In genomic region chr17:28710291-28710688, GRCm38 (mm10) we compare ENCODE assay signal across 14 mouse cellular contexts. TPM values are rescaled to one million over a fixed set of nuclear protein-coding genes. Genes with fewer than 3 reads are reported as not detected.
"Had no signal": no experiment of that assay in that cellular context is flagged by ENCODE, and none has a peak within 500 bp of the region (broad histone marks: within the 10 kb centered on the region; RNA-seq: fewer than 3 reads in every experiment).

No protein-coding gene starts in this region.

- DNase-seq: kidney, postnatal 36 days; left cerebral cortex, postnatal 4 days; lung, embryonic 14.5 days; lung, postnatal 14 days; retina, postnatal 1 day; thymus, postnatal 4 days had no signal

- H3K4me3 ChIP-seq: limb, embryonic 13.5 days; liver, embryonic 15.5 days; midbrain, embryonic 10.5 days; midbrain, embryonic 15.5 days; neural tube, embryonic 12.5 days had no signal

- H3K4me1 ChIP-seq: midbrain, embryonic 15.5 days had no signal

- H3K27ac ChIP-seq: hindbrain, postnatal 0 days; limb, embryonic 13.5 days; midbrain, embryonic 10.5 days; midbrain, embryonic 15.5 days; neural tube, embryonic 12.5 days had no signal

- ATAC-seq: hindbrain, postnatal 0 days; midbrain, embryonic 15.5 days had no signal

- H3K27me3 ChIP-seq: limb, embryonic 13.5 days; liver, embryonic 15.5 days; midbrain, embryonic 15.5 days; neural tube, embryonic 12.5 days had no signal

- H3K9ac ChIP-seq: limb, embryonic 13.5 days; liver, embryonic 15.5 days; lung, embryonic 14.5 days; midbrain, embryonic 15.5 days; neural tube, embryonic 12.5 days had no signal

- H3K9me3 ChIP-seq: limb, embryonic 13.5 days; liver, embryonic 15.5 days; midbrain, embryonic 10.5 days; midbrain, embryonic 15.5 days; neural tube, embryonic 12.5 days had no signal

- H3K4me2 ChIP-seq: limb, embryonic 13.5 days; liver, embryonic 15.5 days; lung, embryonic 14.5 days; midbrain, embryonic 15.5 days; neural tube, embryonic 12.5 days had no signal

RNA-seq across cellular contexts. Expression of gene AC170998.1, which starts 15.6 kb away (rescaled TPM):
- total RNA-seq: monocyte, adult 5-6 weeks had no signal
- polyA plus RNA-seq: liver, adult 2 months had no signal

RNA-seq across cellular contexts. Expression of gene Slc26a8, which starts 20.3 kb away (rescaled TPM):
- total RNA-seq: liver, adult 2 months had no signal
